Mouse (Mus musculus): ENCODE measurements around the gene Arl2. TPM values are rescaled to one million over a fixed set of nuclear protein-coding genes. Genes with fewer than 3 reads are reported as not detected.
"Not testable (repeated sequence)": the region's sequence is repeated elsewhere in the genome, so short reads cannot be mapped to it uniquely, and the experiment has no call there.

The Arl2 gene
- polyA plus RNA-seq, 1 experiment: 40.4 TPM

GRCm38 (mm10) chr19:6144842-6145241 lies 3.5 kb upstream of the Arl2 start:
- H3K9me3 ChIP-seq (replicated peaks; ENCODE audit: control insufficient read depth, insufficient read depth, low read length, poor library complexity, severe bottlenecking): no peaks in the 10 kb centered on the region
- no peaks in the 10 kb centered on the region for H3K27me3 ChIP-seq (ENCODE audit: control insufficient read depth, insufficient read depth, low read length, poor library complexity, severe bottlenecking)
- no peak overlapping the region for H3K27ac ChIP-seq (ENCODE audit: insufficient read depth, low read length)
- H3K9ac ChIP-seq (ENCODE audit: low read depth, poor library complexity, severe bottlenecking): no peak overlapping the region
- H3K36me3 ChIP-seq (ENCODE audit: control insufficient read depth, insufficient read depth, low read length, poor library complexity, severe bottlenecking): no peaks in the 10 kb centered on the region
- no peak overlapping the region for H3K4me3 ChIP-seq (ENCODE audit: low read depth, low read length)
- no peaks in the 10 kb centered on the region for H3K4me1 ChIP-seq (ENCODE audit: control insufficient read depth, insufficient read depth, low read length)
- TF ChIP-seq POLR2A (IDR thresholded peaks at IDR 0.05; ENCODE audit: insufficient read depth, low read length) (no peak), EP300 (IDR thresholded peaks at IDR 0.05; ENCODE audit: insufficient read depth, low read depth, low read length) (no peak), CTCF (IDR thresholded peaks at IDR 0.05; ENCODE audit: low read depth, low read length) (no peak)

- TF ChIP-seq EP300 (IDR thresholded peaks at IDR 0.05; ENCODE audit: insufficient read depth, low read depth, low read length) (peak; percentile 47; the same call in 1 of the 2 replicates), POLR2A (IDR thresholded peaks at IDR 0.05; ENCODE audit: insufficient read depth, low read length) (no peak), CTCF (IDR thresholded peaks at IDR 0.05; ENCODE audit: low read depth, low read length) (peak; percentile 69)
- H3K36me3 ChIP-seq (ENCODE audit: control insufficient read depth, insufficient read depth, low read length, poor library complexity, severe bottlenecking): no peaks in the 10 kb centered on the region
- peak within 1 kb of the TSS; percentile 94 for H3K27ac ChIP-seq (ENCODE audit: insufficient read depth, low read length)
- no peaks in the 10 kb centered on the region for H3K4me1 ChIP-seq (ENCODE audit: control insufficient read depth, insufficient read depth, low read length)
- H3K27me3 ChIP-seq (ENCODE audit: control insufficient read depth, insufficient read depth, low read length, poor library complexity, severe bottlenecking): no peaks in the 10 kb centered on the region
- H3K9ac ChIP-seq (ENCODE audit: low read depth, poor library complexity, severe bottlenecking): peak within 1 kb of the TSS; percentile 87
- H3K9me3 ChIP-seq (replicated peaks; ENCODE audit: control insufficient read depth, insufficient read depth, low read length, poor library complexity, severe bottlenecking): no peaks in the 10 kb centered on the region
- H3K4me3 ChIP-seq (ENCODE audit: low read depth, low read length): peak within 1 kb of the TSS; percentile 96
These were observed 512 bp downstream of the Arl2 start, which contains the start of gene Batf2 for GRCm38 (mm10) chr19:6140678-6141393. Gene Batf2 (plus strand): TSS chr19:6140983.

GRCm38 (mm10) chr19:6140374-6140677 lies 1.0 kb downstream of the Arl2 start:
- Histone ChIP-seq H3K27me3 (ENCODE audit: control insufficient read depth, insufficient read depth, low read length, poor library complexity, severe bottlenecking) (no peaks in the 10 kb centered on the region), H3K9me3 (replicated peaks; ENCODE audit: control insufficient read depth, insufficient read depth, low read length, poor library complexity, severe bottlenecking) (no peaks in the 10 kb centered on the region), H3K36me3 (ENCODE audit: control insufficient read depth, insufficient read depth, low read length, poor library complexity, severe bottlenecking) (no peaks in the 10 kb centered on the region), H3K27ac (ENCODE audit: insufficient read depth, low read length) (peak overlapping the region; percentile 46), H3K9ac (ENCODE audit: low read depth, poor library complexity, severe bottlenecking) (peak overlapping the region; percentile 87), H3K4me1 (ENCODE audit: control insufficient read depth, insufficient read depth, low read length) (no peaks in the 10 kb centered on the region), H3K4me3 (ENCODE audit: low read depth, low read length) (peak overlapping the region; percentile 96)
- TF ChIP-seq POLR2A (IDR thresholded peaks at IDR 0.05; ENCODE audit: insufficient read depth, low read length) (no peak), CTCF (IDR thresholded peaks at IDR 0.05; ENCODE audit: low read depth, low read length) (no peak)

GRCm38 (mm10) chr19:6139701-6140100 lies 1.6 kb downstream of the Arl2 start:
- TF ChIP-seq EP300 (IDR thresholded peaks at IDR 0.05; ENCODE audit: insufficient read depth, low read depth, low read length) (no peak), POLR2A (IDR thresholded peaks at IDR 0.05; ENCODE audit: insufficient read depth, low read length) (no peak), CTCF (IDR thresholded peaks at IDR 0.05; ENCODE audit: low read depth, low read length) (no peak)
- Histone ChIP-seq H3K9me3 (replicated peaks; ENCODE audit: control insufficient read depth, insufficient read depth, low read length, poor library complexity, severe bottlenecking) (no peaks in the 10 kb centered on the region), H3K9ac (ENCODE audit: low read depth, poor library complexity, severe bottlenecking) (0 out of 2 replicates have a peak overlapping the region, but pooled peaks have one; percentile 87), H3K36me3 (ENCODE audit: control insufficient read depth, insufficient read depth, low read length, poor library complexity, severe bottlenecking) (no peaks in the 10 kb centered on the region), H3K4me3 (ENCODE audit: low read depth, low read length) (peak overlapping the region; percentile 19; the same call in 1 of the 2 replicates), H3K27ac (ENCODE audit: insufficient read depth, low read length) (no peak overlapping the region), H3K4me1 (ENCODE audit: control insufficient read depth, insufficient read depth, low read length) (no peaks in the 10 kb centered on the region), H3K27me3 (ENCODE audit: control insufficient read depth, insufficient read depth, low read length, poor library complexity, severe bottlenecking) (no peaks in the 10 kb centered on the region)

- H3K36me3 ChIP-seq (ENCODE audit: control insufficient read depth, insufficient read depth, low read length, poor library complexity, severe bottlenecking): 0 out of 2 replicates have a peak, but pooled peaks cover 2% of the 10 kb centered on the region
- H3K9ac ChIP-seq (ENCODE audit: low read depth, poor library complexity, severe bottlenecking): no peak overlapping the region
- no peaks in the 10 kb centered on the region for H3K9me3 ChIP-seq (replicated peaks; ENCODE audit: control insufficient read depth, insufficient read depth, low read length, poor library complexity, severe bottlenecking)
- no peak overlapping the region for H3K27ac ChIP-seq (ENCODE audit: insufficient read depth, low read length)
- no peaks in the 10 kb centered on the region for H3K4me1 ChIP-seq (ENCODE audit: control insufficient read depth, insufficient read depth, low read length)
- no peaks in the 10 kb centered on the region for H3K27me3 ChIP-seq (ENCODE audit: control insufficient read depth, insufficient read depth, low read length, poor library complexity, severe bottlenecking)
- TF ChIP-seq EP300 (IDR thresholded peaks at IDR 0.05; ENCODE audit: insufficient read depth, low read depth, low read length): no peak
- TF ChIP-seq POLR2A (IDR thresholded peaks at IDR 0.05; ENCODE audit: insufficient read depth, low read length): no peak
- no peak for TF ChIP-seq CTCF (IDR thresholded peaks at IDR 0.05; ENCODE audit: low read depth, low read length)
- H3K4me3 ChIP-seq (ENCODE audit: low read depth, low read length): no peak overlapping the region
These were observed 5.0 kb downstream of the Arl2 start for GRCm38 (mm10) chr19:6136397-6136796.

GRCm38 (mm10) chr19:6133197-6133596 lies 8.2 kb downstream of the Arl2 start:
- H3K4me3 ChIP-seq (ENCODE audit: low read depth, low read length); H3K27ac ChIP-seq (ENCODE audit: insufficient read depth, low read length); H3K9ac ChIP-seq (ENCODE audit: low read depth, poor library complexity, severe bottlenecking): not testable (repeated sequence)

More at GRCm38 (mm10) chr19:6133197-6133596, 8.2 kb downstream of the Arl2 start:
- not testable (repeated sequence) for H3K36me3 ChIP-seq (ENCODE audit: control insufficient read depth, insufficient read depth, low read length, poor library complexity, severe bottlenecking); H3K9me3 ChIP-seq (replicated peaks; ENCODE audit: control insufficient read depth, insufficient read depth, low read length, poor library complexity, severe bottlenecking); H3K27me3 ChIP-seq (ENCODE audit: control insufficient read depth, insufficient read depth, low read length, poor library complexity, severe bottlenecking); H3K4me1 ChIP-seq (ENCODE audit: control insufficient read depth, insufficient read depth, low read length)

All from ES-Bruce4 (cell line).